Mouse (Mus musculus): ENCODE measurements at regions not wholly inside any gene's neighbourhood (a gene's known extent, or its start where the extent isn't known, plus 50 kb on each side); places are given as distances from the start of the nearest gene placed in this dataset.

- no peak for TF ChIP-seq ZC3H11A (IDR thresholded peaks at IDR 0.05; ENCODE audit: low read depth, low read length)
- TF ChIP-seq RAD21 (IDR thresholded peaks at IDR 0.05; ENCODE audit: low read depth, low read length), result no peak
- TF ChIP-seq CTCF (conservative IDR thresholded peaks at IDR 0.05 in 1 of 2, IDR thresholded peaks at IDR 0.05 in 1 of 2; ENCODE audit: low read depth in 2 of 2, low read length in 2 of 2), result no peak
- no peak for TF ChIP-seq IRF4 (IDR thresholded peaks at IDR 0.05; ENCODE audit: low read depth, low read length)
- no peak for TF ChIP-seq USF1 (IDR thresholded peaks at IDR 0.05; ENCODE audit: low read depth, low read length)
- no peak for TF ChIP-seq EP300 (IDR thresholded peaks at IDR 0.05; ENCODE audit: low read length)
- TF ChIP-seq ZMIZ1 (IDR thresholded peaks at IDR 0.05; ENCODE audit: low read depth, low read length), result no peak
- TF ChIP-seq MAFK (IDR thresholded peaks at IDR 0.05; ENCODE audit: insufficient replicate concordance, low read length), result no peak
- no peak for TF ChIP-seq MXI1 (IDR thresholded peaks at IDR 0.05; ENCODE audit: low read depth, low read length)
- TF ChIP-seq POLR2A (IDR thresholded peaks at IDR 0.05; ENCODE audit: low read depth, low read length), result no peak
Observed at GRCm38 (mm10) chr9:9289570-9289969, 50.7 kb upstream of the Arhgap42 start.
